Mouse (Mus musculus) adrenal gland, postnatal 4 days (tissue): ENCODE measurements around the gene Oca2. TPM values are rescaled to one million over a fixed set of nuclear protein-coding genes. Genes with fewer than 3 reads are reported as not detected.

ENCODE experiments used
- DNase-seq, 2 experiments: peaks; one replicate each; pipeline ENCODE4 v3.0.0; 2021 to 2022; ENCODE audit warnings: low spot score in 2 of 2, mixed read lengths in 2 of 2
- long read RNA-seq, 2 experiments: library from polyadenylated mRNA; stranded (forward); transcript quantifications; one replicate each; pipeline ENCODE4 v2.0.0; 2021
- total RNA-seq, 2 experiments: library from RNA; stranded (reverse); gene quantifications; 2 replicates each; pipeline ENCODE4 v1.2.3; 2021

Gene Oca2
- 1 to 10 TPM; 8.8 to 9.6 TPM for total RNA-seq
- long read RNA-seq, experiment 1, partial matches to known transcripts = 3 of 7 reads
- long read RNA-seq, experiment 1, other reads (novel, unspliced or antisense) = 1 of 7 reads
- long read RNA-seq, experiment 2, transcript Oca2-201 (24 exons, 3,132 nt) = major isoform, 14 of 18 reads
- long read RNA-seq, experiment 2, partial matches to known transcripts = 2 of 18 reads
- long read RNA-seq, experiment 2, other reads (novel, unspliced or antisense) = 2 of 18 reads

DNA sequence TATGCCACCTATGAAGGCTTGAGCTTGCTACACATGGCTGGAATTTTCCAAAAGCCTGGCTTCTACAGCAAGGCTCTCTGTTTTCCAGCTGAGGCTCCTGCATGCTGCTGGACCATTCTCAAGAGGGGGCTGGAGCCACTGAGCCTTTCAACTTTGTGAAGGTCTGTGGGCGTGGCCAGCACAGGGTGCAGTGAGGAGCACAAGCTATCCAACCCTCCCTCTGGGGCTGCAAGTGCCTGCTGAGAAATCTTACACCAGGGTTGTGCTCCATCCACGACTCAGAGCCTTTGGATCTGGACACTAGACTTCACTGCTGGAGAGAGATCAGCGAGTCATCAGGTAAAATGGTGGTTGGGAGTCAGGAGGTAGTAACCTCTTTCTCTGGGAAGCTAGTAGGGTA lies at the start of gene Oca2:
TSS of gene Oca2 (plus strand) at position 218 of the 400 bp plus-strand sequence.
- DNase-seq = no peak

DNA sequence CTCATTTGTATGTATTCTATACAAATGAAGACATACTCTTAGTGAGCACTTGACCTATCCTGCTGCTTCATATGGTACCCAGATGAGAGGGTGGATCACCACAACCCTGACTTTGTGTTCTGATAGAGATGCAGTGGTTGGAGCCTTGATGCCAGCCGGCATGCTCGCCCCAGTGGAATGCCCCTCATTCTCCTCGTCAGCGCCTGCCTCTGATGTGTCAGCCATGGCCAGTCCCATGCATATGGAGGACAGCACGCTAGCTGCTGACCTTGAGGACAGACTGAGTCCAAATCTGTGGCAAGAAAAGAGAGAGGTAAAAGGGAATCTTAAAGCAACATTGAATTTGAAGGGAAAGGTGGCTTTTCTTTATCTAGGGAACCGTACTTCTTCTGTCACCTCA lies 48.5 kb upstream of the Oca2 start:
- DNase-seq = no peak

DNA sequence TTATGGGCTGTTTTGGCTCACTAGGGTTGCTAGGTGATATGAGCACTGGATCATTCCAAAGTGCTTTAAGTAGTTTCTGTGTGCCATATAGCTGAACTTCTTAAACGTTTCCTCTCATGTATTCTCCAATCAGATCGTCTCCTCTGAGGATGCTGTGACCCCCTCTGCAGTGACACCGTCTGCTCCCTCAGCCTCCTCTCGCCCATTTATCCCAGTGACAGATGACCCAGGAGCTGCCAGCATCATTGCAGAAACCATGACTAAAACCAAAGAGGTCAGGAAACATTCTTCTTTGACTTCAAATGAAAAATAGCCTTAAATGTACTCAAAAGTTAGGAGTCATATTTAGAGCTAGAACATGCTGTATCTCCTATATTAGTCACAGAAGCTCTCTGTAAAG lies 47.9 kb upstream of the Oca2 start:
- DNase-seq = no peak

DNA sequence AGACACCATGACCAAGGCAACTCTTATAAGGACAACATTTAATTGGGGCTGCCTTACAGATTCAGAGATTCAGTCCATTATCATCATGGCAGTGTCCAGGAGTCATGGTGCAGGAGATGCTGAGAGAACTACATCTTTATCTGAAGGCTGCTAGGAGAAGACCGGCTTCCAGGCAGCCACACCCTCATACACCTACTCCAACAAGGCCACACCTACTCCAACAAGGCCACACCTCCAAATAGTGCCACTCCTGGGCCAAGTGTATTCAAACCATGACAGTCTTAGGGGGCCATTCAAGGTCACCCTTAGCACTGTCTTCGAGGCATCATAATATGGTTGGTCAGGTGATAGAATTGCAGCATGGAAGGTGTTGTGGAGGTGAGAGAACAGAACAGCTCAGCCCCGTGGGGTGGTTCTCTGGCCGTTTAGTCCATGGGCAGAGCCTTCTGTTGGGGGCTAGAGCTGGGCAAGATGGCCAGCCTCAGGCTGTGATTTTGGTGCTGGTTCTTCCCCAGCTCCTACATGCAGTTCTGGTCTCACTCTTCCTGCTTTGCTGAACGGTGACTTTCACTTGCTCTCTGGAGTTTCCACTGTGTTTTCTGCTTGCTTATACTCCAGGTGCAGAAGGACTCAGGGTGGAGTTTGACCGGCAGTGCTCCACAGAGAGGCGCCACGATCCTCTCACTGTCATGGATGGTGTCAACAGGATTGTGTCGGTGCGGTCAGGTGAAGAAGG lies 37.9 kb upstream of the Oca2 start:
- DNase-seq = no peak

DNA sequence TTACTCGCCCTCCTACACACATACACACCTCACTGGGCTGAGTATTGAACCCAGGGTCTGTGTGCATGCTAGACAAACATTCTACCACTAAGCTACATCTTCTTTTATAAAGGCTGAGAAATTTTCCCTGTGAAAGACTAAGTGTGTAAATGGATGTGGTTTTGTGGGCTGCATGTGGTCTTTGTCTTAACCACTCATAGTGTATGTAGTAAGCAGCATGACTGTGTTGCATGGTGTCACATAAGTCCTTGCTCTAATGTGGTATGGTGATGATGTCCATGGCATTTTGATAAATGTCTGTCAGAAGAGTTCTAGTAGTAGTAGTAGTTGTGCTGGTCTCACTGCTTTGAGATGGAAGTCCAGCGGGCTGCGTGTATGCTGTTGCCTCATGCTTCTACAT lies 36.7 kb upstream of the Oca2 start:
- DNase-seq = no peak

DNA sequence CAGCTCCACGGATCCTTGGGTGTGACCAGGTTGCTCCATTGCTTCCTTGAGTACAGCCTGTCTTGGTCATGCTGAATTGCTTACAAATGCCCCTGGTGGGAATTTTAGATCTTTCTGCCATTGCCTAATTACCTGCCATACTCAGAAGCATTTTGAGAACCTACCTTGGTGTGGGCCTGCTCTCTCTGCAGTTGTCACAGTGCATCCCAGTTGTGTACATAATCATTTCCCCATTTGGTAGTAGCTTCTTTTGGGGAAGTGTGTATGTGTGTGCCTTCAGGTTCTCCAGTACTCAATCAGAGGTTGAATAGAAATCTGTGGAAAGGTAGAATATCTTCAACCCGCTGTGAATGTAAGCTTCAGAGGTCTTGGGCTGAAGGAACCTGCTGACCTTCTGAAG lies 36.3 kb upstream of the Oca2 start:
- no peak for DNase-seq

DNA sequence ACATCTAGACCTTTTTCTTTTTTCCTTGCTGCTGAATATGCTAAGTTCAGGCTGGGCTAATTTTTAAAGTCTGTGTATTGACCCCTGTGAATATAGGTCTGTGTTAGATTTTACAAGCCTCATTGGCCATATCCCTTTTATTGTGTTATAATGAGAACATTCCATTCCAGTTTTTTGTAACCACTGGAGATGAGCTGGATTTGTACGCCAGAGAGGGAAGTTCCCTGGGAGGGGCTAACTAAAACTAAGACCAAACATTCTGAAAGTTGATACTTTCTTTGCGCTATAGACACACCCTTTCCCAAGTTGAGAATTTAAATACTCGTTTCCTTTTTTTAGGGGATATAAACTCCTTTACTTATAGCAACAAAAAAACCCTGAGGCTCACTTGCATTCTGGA lies 34.7 kb upstream of the Oca2 start:
- DNase-seq = no peak

DNA sequence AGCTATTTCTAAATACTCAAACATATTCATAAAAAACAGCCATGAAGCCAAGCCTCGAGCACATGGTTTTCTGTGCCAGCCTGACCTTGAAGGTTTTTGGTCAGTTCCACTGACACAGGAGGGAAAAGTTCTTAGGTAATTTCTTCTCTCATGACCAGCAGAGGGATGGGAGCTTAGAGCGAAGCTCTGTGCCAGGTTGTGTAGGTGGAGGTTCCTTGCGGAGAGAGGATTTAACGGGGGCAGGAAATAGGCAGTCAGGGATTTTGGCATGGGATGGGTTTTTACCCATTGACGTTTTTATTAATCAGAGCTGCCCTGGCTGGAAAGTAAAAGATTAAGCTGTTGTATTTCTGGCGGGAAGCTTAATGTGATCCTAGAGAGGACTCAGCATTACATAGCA lies 18.7 kb upstream of the Oca2 start:
- no peak for DNase-seq

DNA sequence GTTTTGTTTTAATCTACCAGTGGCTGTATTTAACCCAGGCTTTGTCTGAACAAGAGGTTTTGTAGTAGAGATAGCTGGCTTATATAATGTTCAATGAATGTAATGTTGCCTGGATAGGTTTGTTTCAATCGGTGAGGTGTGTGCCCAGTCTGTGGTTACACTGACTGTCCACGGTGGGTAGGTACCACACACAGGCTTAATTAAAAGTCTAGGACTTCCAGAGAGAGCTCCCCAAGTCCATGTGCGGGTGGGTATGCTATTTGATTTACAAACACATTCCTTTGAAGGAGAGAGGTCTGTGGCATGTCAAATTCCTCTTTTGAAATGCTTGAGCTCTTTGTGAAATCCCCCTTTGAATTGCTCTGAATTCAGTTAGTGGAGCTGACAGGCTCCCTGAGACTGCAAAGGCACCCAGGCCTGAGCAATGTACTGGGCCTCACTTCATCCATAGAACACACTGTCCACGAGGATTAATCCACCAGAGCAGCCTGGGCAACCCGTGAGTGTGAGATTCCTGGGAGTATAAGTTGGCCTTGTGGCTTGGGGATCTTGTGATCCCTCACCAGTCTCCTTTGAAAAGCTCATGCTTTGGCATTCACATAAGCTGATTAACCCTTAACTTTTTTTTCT lies 3.7 kb upstream of the Oca2 start:
- no peak for DNase-seq

DNA sequence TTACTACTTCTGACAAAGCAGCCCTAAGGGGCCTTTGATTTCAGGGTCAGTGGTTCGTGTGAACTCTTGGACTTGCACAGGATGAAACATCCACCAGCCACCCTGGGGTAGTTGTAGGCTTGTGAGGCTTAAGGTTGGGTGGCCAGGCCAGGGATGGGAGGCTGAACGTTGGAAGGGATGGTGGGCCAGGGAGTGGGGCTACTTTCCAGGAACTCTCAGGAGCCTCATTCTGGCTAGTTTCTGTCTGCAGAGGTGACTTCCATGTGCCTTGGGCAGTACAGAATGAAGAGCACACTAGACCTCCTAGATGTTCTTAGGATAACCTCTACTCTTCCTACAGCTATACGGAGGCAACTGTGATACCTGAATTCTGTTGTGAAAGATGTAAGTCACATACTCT lies 2.9 kb upstream of the Oca2 start:
- no peak for DNase-seq

DNA sequence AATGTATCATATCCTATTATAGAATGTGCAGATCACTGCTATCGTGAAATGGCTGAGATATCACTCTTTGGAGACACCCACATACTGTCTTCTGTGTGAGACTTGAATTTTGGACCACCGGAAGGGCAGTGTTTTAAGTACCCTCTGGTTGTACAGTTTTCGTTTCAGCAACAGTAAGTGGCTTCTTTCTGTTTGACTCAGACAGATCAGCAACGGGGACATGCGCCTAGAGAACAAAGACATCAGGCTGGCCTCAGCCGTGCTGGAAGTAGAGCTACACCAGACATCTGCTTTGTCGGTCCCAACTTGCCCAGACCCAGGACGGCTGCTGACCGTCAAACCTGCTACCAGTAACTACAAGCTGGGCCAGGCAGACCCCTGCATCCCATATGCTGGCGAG lies 15.0 kb downstream of the Oca2 start:
- no peak for DNase-seq

DNA sequence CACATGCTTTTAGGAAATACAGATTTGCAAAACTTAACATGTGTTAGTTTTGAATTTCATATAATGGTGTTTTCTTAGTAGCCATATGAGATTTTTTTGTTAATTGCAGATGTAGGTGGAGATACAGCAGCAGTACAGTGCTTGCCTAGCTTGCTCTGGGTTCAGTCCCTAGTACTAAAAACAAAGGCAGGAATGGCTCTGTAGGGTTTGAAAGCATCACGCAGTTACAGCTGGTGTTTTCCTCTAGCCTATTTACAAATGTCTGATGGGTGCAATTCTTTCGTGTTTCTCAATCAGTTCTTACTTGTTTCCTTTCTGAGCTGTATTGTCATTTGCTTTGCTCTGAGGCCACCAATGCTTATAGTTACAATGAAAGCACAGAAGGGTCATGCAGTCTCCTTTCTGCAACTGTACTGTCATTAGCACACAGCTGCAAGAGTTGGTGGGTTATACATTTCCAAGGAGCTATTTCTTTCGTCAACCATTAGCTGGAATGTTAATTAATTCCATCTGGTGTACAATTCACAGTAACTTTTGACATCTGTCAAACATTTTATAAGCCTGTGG lies 18.4 kb downstream of the Oca2 start:
- no peak for DNase-seq

DNA sequence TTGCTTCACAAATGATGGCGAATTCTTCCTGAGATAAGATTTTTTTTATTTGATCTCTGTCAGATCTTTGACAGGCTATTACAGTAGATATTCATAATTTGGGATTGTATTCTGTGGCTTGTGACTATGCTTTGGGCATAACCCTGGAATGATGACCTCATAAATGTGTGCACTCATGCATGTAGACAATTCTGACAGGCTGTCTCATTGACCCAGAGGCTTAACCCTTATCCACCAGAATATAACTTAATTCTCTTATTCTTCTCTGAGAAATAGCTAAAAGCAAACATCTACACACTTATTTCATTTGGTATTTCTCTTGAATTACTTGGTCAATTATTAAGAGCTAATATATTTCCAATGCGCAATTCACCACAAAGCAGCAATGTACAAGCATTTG lies 37.9 kb downstream of the Oca2 start:
- DNase-seq = no peak

DNA sequence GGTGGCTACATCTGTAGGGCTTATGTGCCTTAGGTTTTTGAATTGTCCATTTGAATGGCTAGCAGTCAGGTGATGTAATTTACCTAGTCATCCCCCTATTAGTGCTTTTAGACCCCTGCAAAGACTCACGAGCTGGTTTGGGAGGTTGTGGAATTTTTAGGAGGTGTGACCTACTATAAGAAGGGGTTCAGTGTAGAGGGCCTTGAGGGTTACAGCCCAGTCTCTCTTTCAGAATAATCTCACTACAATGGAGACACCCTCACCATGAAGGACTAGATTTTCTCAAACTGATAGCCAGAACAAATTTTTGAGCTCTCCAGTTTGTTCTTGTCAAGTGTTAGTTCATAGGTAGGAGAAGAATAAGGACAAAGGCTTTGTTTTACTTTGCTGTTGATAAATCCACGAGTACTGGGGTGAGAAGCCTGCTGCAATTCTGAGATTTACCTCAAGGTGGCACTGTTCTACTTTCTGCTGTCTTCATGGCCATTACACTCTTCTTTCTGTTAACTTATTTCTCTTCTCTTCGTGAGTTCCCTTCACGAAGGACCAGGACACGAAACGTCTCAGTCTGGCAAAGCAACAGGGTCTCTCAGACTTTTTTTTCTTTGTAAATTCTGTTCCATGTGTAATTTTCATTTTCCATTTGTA lies 52.0 kb downstream of the Oca2 start:
- peak in 1 of 2 experiments; percentile 14 for DNase-seq

DNA sequence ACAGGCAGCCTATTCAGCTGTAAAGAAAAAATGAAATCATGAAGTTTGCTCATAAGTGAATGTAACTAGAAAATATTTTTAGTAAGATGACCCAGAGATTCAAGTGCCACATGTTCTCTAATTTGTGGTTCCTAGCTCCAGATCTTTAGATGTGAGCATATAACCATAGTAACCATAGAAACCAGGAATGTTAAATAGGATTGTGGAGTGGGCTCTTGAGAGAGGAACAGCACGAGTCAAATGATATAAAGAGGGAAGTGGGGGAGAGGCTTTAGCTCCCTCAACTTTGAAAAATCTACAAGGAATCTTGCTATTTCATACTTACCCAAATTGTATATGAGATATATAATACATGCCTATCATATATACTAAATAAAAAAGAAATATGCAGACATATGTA lies 64.8 kb downstream of the Oca2 start:
- no peak for DNase-seq

DNA sequence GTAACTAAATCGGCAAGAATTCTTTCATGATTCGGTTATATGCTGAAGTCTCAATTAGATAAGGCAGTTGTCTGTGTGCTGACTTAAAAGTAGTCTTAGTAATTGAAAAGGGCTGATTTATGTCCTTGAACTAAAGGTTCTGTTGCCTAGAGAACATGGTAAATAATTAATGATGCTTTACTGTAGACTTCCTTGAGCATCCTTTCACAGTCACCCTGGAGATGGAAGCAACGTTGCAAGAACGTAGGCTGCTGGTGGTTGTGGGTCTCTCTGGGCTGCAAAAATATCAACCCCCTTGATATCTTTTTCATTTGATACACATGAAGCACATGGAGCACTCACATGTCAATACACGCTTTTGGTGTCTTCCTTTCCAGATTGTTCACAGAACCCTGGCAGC lies 74.8 kb downstream of the Oca2 start:
- DNase-seq = no peak

DNA sequence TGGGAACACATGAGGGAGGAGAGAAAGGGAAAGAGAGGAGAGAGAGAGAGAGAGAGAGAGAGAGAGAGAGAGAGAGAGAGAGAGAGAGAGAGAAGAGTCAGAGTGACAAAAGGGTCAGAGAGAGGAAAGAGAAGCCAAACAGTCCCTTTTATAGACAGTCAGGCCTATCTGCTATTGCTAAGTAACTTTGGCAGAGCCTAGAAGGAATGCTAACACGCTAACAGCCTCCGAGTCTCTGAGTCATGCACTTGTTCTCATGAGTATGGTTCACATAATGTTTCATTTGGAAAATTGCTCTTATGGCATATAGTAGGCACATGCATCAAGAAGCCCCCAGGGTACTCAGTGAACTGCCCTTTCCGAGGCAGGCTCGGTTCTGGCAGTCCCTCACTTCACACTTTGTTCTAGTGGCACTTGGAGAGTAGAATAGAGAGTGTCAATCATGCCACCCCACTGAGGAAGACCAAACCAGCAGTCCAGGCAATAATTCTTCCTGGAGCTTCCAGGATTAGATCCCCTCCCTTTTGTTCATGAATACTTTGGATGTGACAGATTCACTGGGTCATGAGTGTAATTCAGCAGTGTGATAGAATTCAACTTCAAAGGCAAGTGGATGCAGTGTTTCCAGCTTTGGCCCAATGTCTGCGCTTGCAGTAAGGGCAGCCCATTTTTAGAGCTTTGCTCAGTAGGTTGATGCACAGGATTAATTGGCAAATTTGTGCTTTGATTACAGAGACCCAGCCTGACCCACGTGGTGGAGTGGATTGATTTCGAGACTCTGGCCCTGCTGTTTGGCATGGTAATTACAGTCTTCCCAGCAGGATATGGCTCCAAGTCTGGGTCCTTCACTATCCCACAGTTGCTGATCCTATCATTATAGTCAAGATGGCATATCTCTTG lies 76.3 kb downstream of the Oca2 start:
- DNase-seq = no peak

DNA sequence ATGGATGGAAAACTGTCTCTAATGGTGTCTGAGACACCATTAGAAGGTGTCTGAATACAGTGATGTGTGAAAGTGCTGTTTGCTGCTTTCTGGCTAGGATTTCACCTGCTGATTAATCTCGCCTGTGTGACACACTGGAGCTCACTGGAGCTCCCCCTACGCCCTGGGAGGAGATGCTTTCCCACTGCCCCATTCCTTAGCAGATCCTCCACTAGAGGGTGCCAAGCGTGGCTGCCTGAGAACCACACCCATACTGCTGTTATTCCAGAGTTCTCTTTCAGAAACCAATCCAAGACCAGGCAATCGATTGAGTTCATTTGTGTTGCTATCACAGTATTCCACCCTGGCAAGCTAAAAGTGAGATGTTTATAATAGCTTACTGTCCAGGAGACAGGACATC lies 88.2 kb downstream of the Oca2 start:
- DNase-seq = no peak

DNA sequence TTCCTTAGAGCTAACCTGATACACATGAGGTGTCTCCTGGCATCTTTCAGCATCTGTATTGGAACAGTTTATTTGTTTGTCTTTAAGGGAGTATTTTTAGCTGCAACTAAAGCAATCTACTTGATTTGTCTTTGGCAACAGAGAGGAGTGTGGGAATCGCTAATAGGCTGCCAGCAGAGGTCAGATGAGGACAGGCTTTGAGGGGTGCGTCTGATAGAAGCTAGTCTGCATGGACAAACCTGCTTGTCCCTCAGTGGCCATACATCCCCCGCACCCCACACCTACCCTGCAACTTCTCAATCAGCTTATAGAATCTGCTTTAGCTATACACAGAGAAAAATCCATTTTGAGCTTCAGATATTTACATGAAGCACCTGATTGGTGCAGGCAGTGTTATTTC lies 109.0 kb downstream of the Oca2 start:
- no peak for DNase-seq

DNA sequence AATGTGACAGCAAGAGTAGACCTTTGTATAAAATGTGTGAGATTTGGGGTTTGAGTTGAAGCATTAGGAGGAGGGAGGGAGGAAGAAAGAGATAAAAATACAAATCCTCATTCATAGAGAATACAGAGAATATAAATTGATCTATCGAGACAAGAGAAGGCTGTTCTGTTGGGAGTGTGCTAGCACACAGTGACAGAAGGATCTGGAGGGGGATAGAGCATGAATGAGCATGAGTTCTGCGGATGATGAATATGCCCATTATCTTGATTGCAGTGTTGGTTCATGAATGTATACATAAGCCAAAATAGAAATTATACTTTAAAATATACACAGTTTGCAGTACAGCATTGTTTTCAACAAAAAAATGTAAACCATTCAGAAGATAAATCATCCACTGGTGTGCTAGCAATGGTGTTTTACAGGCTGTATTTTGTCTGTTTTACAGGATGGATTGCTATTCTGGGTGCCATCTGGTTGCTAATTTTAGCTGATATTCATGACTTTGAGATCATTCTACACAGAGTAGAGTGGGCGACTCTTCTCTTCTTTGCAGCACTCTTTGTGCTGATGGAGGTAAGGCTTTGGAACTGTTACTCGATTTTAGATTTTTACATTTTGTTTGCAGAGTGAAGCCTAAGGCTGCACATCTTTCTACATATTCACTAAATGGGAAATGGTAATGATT lies 117.2 kb downstream of the Oca2 start:
- no peak for DNase-seq
